Mouse (Mus musculus) intestine, postnatal 0 days (tissue): ENCODE data around the gene A730049H05Rik. TPM values are rescaled to one million over a fixed set of nuclear protein-coding genes. Genes with fewer than 3 reads are reported as not detected.

Experiments used
- ATAC-seq: fragments of 200-750 bp; cut with Nextera tagmentation; 2 replicates; pipeline ENCODE4 v1.8.0; 2017; ENCODE audit warnings: mild to moderate bottlenecking, moderate TSS enrichment, moderate library complexity
- H3K27ac ChIP-seq: fragments of 300-500 bp; sonication (generic); 2 replicates; pipeline ENCODE4 v1.5.1; 2014; ENCODE audit warnings: mild to moderate bottlenecking, low read depth, low read length, moderate library complexity
- H3K27me3 ChIP-seq: fragments of 300-500 bp; sonication (generic); replicated peaks from 2 replicates; pipeline ENCODE4 v1.6.1; 2014; ENCODE audit warnings: low read length, mixed read lengths; ENCODE audit not compliant: control insufficient read depth, insufficient read depth
- H3K36me3 ChIP-seq: fragments of 300-500 bp; sonication (generic); 2 replicates; pipeline ENCODE4 v1.6.1; 2014; ENCODE audit warnings: mild to moderate bottlenecking, moderate library complexity; ENCODE audit not compliant: control insufficient read depth, insufficient read depth
- H3K4me1 ChIP-seq: fragments of 300-500 bp; sonication (generic); replicated peaks from 2 replicates; pipeline ENCODE4 v1.6.1; 2014; ENCODE audit warnings: antibody characterized with exemption, low read length, mixed read lengths; ENCODE audit not compliant: control insufficient read depth, insufficient read depth
- H3K4me2 ChIP-seq: fragments of 300-500 bp; sonication (generic); replicated peaks from 2 replicates; pipeline ENCODE4 v1.6.1; 2014; ENCODE audit warnings: low read depth, mild to moderate bottlenecking, moderate library complexity
- H3K4me3 ChIP-seq: fragments of 300-500 bp; sonication (generic); 2 replicates; pipeline ENCODE4 v1.5.1; 2014; ENCODE audit warnings: low read depth, low read length
- H3K9ac ChIP-seq: fragments of 300-500 bp; sonication (generic); 2 replicates; pipeline ENCODE4 v1.6.1; 2014; ENCODE audit warnings: mild to moderate bottlenecking, low read depth, low read length
- H3K9me3 ChIP-seq: fragments of 300-500 bp; sonication (generic); 2 replicates; pipeline ENCODE4 v1.6.1; 2016; ENCODE audit warnings: mixed run types; ENCODE audit not compliant: control insufficient read depth
- CTCF ChIP-seq: sonication (generic); IDR thresholded peaks from 2 replicates; pipeline ENCODE4 v1.5.1; 2016; ENCODE audit warnings: low read depth, mild to moderate bottlenecking, control low read depth, antibody characterized with exemption, moderate library complexity
- WGBS: fragments of 180-500 bp; shearing (Covaris S2); extraction: QIAGEN DNeasy Blood & Tissue Kit; methylation state at CpG from one replicate; pipeline ENCODE4 v1.1.7; 2014; 5-methylcytosine and 5-hydroxymethylcytosine counted together
- polyA plus RNA-seq: library from polyadenylated mRNA; unstranded; fragments of >200 nt; fragmentation: Nextera tagmentation; extraction: Ambion mirVana; gene quantifications from 2 replicates; pipeline ENCODE4 v1.2.1, GENCODE M21; 2015

A730049H05Rik gene
- polyA plus RNA-seq, 1 experiment from 2014 or later = 0.46 TPM

- TF ChIP-seq CTCF = no peak
- H3K36me3 ChIP-seq = no peaks in the 10 kb centered on the region
- no peaks in the 10 kb centered on the region for H3K9me3 ChIP-seq
- no peak overlapping the region for H3K4me2 ChIP-seq
- H3K4me3 ChIP-seq = no peak overlapping the region
- ATAC-seq = no peak
- H3K27ac ChIP-seq = no peak overlapping the region
- no peaks in the 10 kb centered on the region for H3K4me1 ChIP-seq
- H3K9ac ChIP-seq = no peak overlapping the region
- whole genome bisulfite sequencing = 30% methylated on average over 2 of the region's 2 CpGs
- no peaks in the 10 kb centered on the region for H3K27me3 ChIP-seq
Measured at GRCm38 (mm10) chr6:92842000-92842399, 25.7 kb downstream of the A730049H05Rik start.

GRCm38 (mm10) chr6:92843474-92843873, 27.2 kb downstream of the A730049H05Rik start:
- no peak overlapping the region for H3K27ac ChIP-seq
- 82% methylated on average over 2 of the region's 2 CpGs for WGBS

GRCm38 (mm10) chr6:92845898-92846297, 29.6 kb downstream of the A730049H05Rik start:
- Histone ChIP-seq H3K36me3 (peaks cover 11% of the 10 kb centered on the region; the same call in 1 of the 2 replicates), H3K9ac (no peak overlapping the region), H3K27me3 (no peaks in the 10 kb centered on the region), H3K4me2 (no peak overlapping the region), H3K4me3 (no peak overlapping the region), H3K9me3 (no peaks in the 10 kb centered on the region), H3K27ac (no peak overlapping the region), H3K4me1 (no peaks in the 10 kb centered on the region)
- no peak for ATAC-seq
- WGBS = 57% methylated on average over 8 of the region's 8 CpGs
- no peak for TF ChIP-seq CTCF

More at GRCm38 (mm10) chr6:92843474-92843873, 27.2 kb downstream of the A730049H05Rik start:
- Histone ChIP-seq H3K4me2 (no peak overlapping the region), H3K4me3 (no peak overlapping the region), H3K27me3 (no peaks in the 10 kb centered on the region), H3K9me3 (no peaks in the 10 kb centered on the region), H3K9ac (no peak overlapping the region), H3K36me3 (0 out of 2 replicates have a peak, but pooled peaks cover 5% of the 10 kb centered on the region), H3K4me1 (no peaks in the 10 kb centered on the region)
- TF ChIP-seq CTCF = no peak
- no peak for ATAC-seq

DNA sequence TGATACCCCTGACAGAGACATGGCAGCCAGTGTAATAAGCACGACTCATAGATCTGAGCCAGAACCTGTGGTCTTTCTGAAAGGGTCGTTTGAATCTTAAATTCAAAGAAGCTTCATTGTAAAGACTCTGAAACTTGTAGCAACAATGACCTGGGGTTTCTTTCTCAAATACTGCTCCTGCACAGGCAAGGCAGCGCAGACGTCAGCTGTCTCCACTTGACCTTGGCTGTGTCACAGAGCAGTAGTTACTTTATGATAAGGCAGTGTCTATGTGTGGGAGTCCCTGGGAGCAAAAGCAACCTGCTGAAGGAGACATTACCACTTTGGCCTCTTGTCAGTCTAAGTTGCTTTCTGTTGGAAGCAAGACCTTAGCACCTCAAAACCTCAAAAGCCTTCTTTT, 30.3 kb downstream of the A730049H05Rik start:
- no peaks in the 10 kb centered on the region for H3K9me3 ChIP-seq
- H3K27me3 ChIP-seq = no peaks in the 10 kb centered on the region
- H3K4me2 ChIP-seq = no peak overlapping the region
- no peaks in the 10 kb centered on the region for H3K4me1 ChIP-seq
- 60% methylated on average over 4 of the region's 4 CpGs for WGBS
- no peak overlapping the region for H3K27ac ChIP-seq
- ATAC-seq = no peak
- TF ChIP-seq CTCF = no peak
- no peak overlapping the region for H3K4me3 ChIP-seq
- no peak overlapping the region for H3K9ac ChIP-seq
- H3K36me3 ChIP-seq = peaks cover 11% of the 10 kb centered on the region; the same call in 1 of the 2 replicates

DNA sequence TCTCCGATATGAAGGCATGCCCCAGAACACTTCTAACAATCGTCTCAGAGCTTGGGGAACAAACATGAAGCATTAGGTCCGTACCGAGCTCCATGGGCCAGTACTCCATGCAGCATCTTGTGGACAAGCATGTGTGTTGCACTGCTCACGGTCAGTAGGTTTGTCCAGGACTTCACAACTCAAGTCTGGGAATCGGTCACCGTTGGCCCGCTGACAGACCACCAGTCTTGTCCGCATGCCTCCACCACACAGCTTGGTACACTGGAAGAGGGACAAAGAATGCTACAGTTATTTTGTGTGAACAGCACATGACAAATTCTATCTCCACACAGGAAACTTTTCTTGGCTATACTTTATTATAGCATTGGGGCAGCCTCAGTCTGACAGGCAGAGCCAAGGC, 32.9 kb downstream of the A730049H05Rik start:
- no peak overlapping the region for H3K4me2 ChIP-seq
- ATAC-seq = no peak
- 95% methylated on average over 9 of the region's 9 CpGs for WGBS
- peaks cover 11% of the 10 kb centered on the region; the same call in 1 of the 2 replicates for H3K36me3 ChIP-seq
- H3K27ac ChIP-seq = no peak overlapping the region
- H3K27me3 ChIP-seq = no peaks in the 10 kb centered on the region
- no peak overlapping the region for H3K4me3 ChIP-seq
- H3K9me3 ChIP-seq = no peaks in the 10 kb centered on the region
- no peaks in the 10 kb centered on the region for H3K4me1 ChIP-seq
- H3K9ac ChIP-seq = no peak overlapping the region
- TF ChIP-seq CTCF = no peak

DNA sequence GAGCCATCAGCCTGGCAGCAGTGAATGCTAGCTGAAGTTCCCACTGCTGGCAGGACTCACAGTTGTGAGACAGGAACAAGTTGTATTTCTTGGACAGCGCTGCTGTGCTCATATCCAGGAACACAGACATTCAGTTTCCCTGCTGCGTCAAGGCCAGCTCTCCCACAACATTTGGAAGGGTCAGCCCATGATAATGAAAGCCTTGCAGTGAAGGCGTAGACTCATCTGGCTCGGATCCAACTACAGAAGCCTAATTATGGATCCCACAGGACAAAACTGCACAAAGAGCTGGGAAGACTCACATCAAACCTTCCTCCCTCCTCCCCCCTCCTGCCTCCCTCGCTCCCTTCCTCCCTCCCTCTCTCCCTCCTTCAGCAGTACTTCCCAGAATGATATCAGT, 34.0 kb downstream of the A730049H05Rik start:
- Histone ChIP-seq H3K9ac (no peak overlapping the region), H3K27me3 (no peaks in the 10 kb centered on the region), H3K4me3 (no peak overlapping the region), H3K36me3 (peaks cover 11% of the 10 kb centered on the region; the same call in 1 of the 2 replicates), H3K27ac (no peak overlapping the region; the same call in 1 of the 2 replicates), H3K9me3 (no peaks in the 10 kb centered on the region), H3K4me1 (no peaks in the 10 kb centered on the region), H3K4me2 (no peak overlapping the region)
- TF ChIP-seq CTCF = no peak
- ATAC-seq = no peak
- WGBS = 54% methylated on average over 5 of the region's 5 CpGs

- no peak for TF ChIP-seq CTCF
- WGBS = 69% methylated on average over 4 of the region's 4 CpGs
- Histone ChIP-seq H3K27ac (no peak overlapping the region), H3K9me3 (no peaks in the 10 kb centered on the region), H3K4me1 (no peaks in the 10 kb centered on the region), H3K4me2 (no peak overlapping the region), H3K4me3 (no peak overlapping the region), H3K27me3 (no peaks in the 10 kb centered on the region), H3K9ac (no peak overlapping the region), H3K36me3 (peaks cover 3% of the 10 kb centered on the region; the same call in 1 of the 2 replicates)
- no peak for ATAC-seq
Measured at GRCm38 (mm10) chr6:92854873-92855272, 38.6 kb downstream of the A730049H05Rik start.
